Mouse (Mus musculus) midbrain, postnatal 0 days (tissue): ENCODE data around the gene Rgs10. TPM values are rescaled to one million over a fixed set of nuclear protein-coding genes. Genes with fewer than 3 reads are reported as not detected.

ENCODE experiments used
- ATAC-seq: fragments of 200-750 bp; cut with Nextera tagmentation; 2 replicates; pipeline ENCODE4 v1.8.0; 2017; ENCODE audit warnings: moderate number of reproducible peaks, mild to moderate bottlenecking, moderate TSS enrichment, moderate library complexity; ENCODE audit not compliant: low FRiP score
- DNase-seq: peaks from one replicate; pipeline ENCODE4 v3.0.0-alpha.2; 2015; ENCODE audit warnings: low spot score
- H3K27ac ChIP-seq: fragments of 300-500 bp; sonication (generic); 2 replicates; pipeline ENCODE4 v1.5.1; 2014; ENCODE audit warnings: low read depth, mild to moderate bottlenecking, low read length, mixed read lengths
- H3K27me3 ChIP-seq: fragments of 300-500 bp; sonication (generic); 2 replicates; pipeline ENCODE4 v1.6.1; 2014; ENCODE audit warnings: low read length, control low read depth, mixed read lengths; ENCODE audit not compliant: insufficient read depth
- H3K36me3 ChIP-seq: fragments of 300-500 bp; sonication (generic); 2 replicates; pipeline ENCODE4 v1.6.1; 2014; ENCODE audit warnings: low read length, control low read depth, mixed read lengths; ENCODE audit not compliant: insufficient read depth
- H3K4me1 ChIP-seq: fragments of 300-500 bp; sonication (generic); 2 replicates; pipeline ENCODE4 v1.6.1; 2014; ENCODE audit warnings: mild to moderate bottlenecking, control low read depth, antibody characterized with exemption, low read length, mixed read lengths; ENCODE audit not compliant: insufficient read depth
- H3K4me2 ChIP-seq: fragments of 300-500 bp; sonication (generic); 2 replicates; pipeline ENCODE4 v1.6.1; 2014; ENCODE audit warnings: low read depth, mild to moderate bottlenecking, low read length, mixed read lengths; ENCODE audit not compliant: poor library complexity, severe bottlenecking
- H3K4me3 ChIP-seq: fragments of 300-500 bp; sonication (generic); 2 replicates; pipeline ENCODE4 v1.5.1; 2014; ENCODE audit warnings: low read depth, mild to moderate bottlenecking, low read length, moderate library complexity
- H3K9ac ChIP-seq: fragments of 300-500 bp; sonication (generic); replicated peaks from 2 replicates; pipeline ENCODE4 v1.6.1; 2014; ENCODE audit warnings: mild to moderate bottlenecking, low read length, moderate library complexity, mixed read lengths; ENCODE audit not compliant: poor library complexity, severe bottlenecking
- H3K9me3 ChIP-seq: fragments of 300-500 bp; sonication (generic); 2 replicates; pipeline ENCODE4 v1.6.1; 2016; ENCODE audit warnings: low read length, control low read depth
- CTCF ChIP-seq: IDR thresholded peaks from 2 replicates; pipeline ENCODE4 v1.5.1; 2016; ENCODE audit warnings: antibody characterized with exemption, mild to moderate bottlenecking
- WGBS: fragments of 180-500 bp; shearing (Covaris S2); extraction: QIAGEN DNeasy Blood & Tissue Kit; methylation state at CpG from one replicate; pipeline ENCODE4 v1.1.7; 2014; 5-methylcytosine and 5-hydroxymethylcytosine counted together
- polyA plus RNA-seq: library from polyadenylated mRNA; unstranded; fragments of >200 nt; fragmentation: Nextera tagmentation; extraction: Ambion mirVana; gene quantifications from 2 replicates; pipeline ENCODE4 v1.2.1, GENCODE M21; 2015
- total RNA-seq: library from RNA; depleted of rRNA; stranded (reverse); fragments of >200 nt; gene quantifications from 2 replicates; pipeline ENCODE4 v1.2.3, GENCODE M21; 2014

The Rgs10 gene
- total and polyA plus RNA-seq, 2 experiments from 2014 or later, result 84.6 to 89.3 TPM

DNA sequence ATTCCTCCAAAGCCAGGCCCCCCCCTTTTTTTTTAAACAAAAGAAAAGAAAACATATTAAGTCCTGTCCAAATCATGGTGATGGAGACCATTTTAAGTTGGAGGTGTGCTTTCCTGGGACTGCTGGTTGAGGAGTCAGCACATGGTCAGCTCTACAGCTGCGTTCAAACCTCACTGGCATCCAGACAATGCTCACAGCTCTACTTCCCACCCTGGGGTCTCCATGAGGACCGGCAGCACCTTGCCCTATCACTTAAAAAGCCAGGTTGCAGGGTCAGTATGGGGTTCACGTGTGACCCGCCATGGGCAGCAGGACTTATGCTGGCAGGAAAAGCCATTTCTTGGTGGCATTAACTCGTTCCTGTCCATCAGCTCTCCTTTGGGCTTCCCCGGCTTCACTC lies 15.0 kb downstream of the Rgs10 start:
- no peak overlapping the region for H3K9ac ChIP-seq

DNA sequence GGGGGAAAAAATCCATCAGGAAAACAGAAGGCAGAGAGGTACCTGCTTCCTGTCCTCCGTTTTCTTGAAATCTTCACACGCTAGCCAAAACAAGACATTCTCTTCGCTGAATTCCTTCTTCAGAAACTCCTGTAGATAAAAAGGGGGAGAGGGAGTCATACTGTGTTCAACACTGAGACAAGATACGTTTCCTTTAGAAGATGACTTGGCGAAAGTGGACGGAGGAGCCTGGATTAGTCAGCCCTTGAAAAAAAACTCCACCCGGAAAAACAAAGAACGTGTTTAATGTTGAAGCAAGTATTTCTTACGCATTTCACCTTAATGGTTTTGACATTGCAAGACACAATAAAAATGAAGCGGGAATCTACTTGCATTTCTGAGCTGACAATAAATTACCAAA lies 15.4 kb downstream of the Rgs10 start:
- Histone ChIP-seq H3K36me3 (peaks cover 12% of the 10 kb centered on the region; the same call in 1 of the 2 replicates), H3K27me3 (no peaks in the 10 kb centered on the region), H3K4me1 (no peaks in the 10 kb centered on the region), H3K9ac (no peak overlapping the region), H3K4me2 (no peak overlapping the region), H3K9me3 (no peaks in the 10 kb centered on the region), H3K27ac (no peak overlapping the region), H3K4me3 (no peak overlapping the region)
- TF ChIP-seq CTCF, result no peak
- no peak for ATAC-seq
- no peak for DNase-seq
- 86% methylated on average over 10 of the region's 10 CpGs for WGBS

More for the DNA sequence above, 15.0 kb downstream of the Rgs10 start:
- Histone ChIP-seq H3K27me3 (no peaks in the 10 kb centered on the region), H3K36me3 (peaks cover 12% of the 10 kb centered on the region; the same call in 1 of the 2 replicates), H3K9me3 (no peaks in the 10 kb centered on the region), H3K4me3 (no peak overlapping the region), H3K4me2 (no peak overlapping the region), H3K27ac (no peak overlapping the region), H3K4me1 (no peaks in the 10 kb centered on the region)
- ATAC-seq (no peak), DNase-seq (no peak)
- WGBS, result 84% methylated on average over 6 of the region's 6 CpGs
- TF ChIP-seq CTCF, result no peak

DNA sequence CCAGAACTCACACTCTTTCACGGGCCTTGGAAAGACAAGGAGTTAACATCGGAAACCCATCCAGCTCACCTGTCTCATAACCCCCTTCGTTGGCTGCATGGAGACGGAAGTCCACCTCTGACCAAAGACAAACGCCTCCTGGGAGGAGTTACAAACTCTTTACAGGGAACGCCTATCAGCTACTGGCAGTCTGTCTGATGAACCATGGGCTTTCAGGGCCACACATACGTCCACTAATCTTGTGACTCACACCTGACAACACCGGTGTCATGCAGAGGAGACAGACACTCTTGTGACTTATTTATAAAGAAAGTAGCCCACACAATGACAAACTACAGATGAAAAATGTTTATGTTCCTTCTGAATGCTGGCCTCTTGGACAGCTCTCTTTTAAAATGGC lies 16.0 kb downstream of the Rgs10 start:
- no peak overlapping the region for H3K4me3 ChIP-seq
- no peaks in the 10 kb centered on the region for H3K27me3 ChIP-seq
- H3K9me3 ChIP-seq, result no peaks in the 10 kb centered on the region
- no peak overlapping the region for H3K4me2 ChIP-seq
- H3K4me1 ChIP-seq, result no peaks in the 10 kb centered on the region
- H3K36me3 ChIP-seq, result peaks cover 12% of the 10 kb centered on the region; the same call in 1 of the 2 replicates
- DNase-seq, result no peak
- no peak overlapping the region for H3K27ac ChIP-seq
- no peak for ATAC-seq
- TF ChIP-seq CTCF, result no peak
- 92% methylated on average over 8 of the region's 8 CpGs for WGBS
- H3K9ac ChIP-seq, result no peak overlapping the region

DNA sequence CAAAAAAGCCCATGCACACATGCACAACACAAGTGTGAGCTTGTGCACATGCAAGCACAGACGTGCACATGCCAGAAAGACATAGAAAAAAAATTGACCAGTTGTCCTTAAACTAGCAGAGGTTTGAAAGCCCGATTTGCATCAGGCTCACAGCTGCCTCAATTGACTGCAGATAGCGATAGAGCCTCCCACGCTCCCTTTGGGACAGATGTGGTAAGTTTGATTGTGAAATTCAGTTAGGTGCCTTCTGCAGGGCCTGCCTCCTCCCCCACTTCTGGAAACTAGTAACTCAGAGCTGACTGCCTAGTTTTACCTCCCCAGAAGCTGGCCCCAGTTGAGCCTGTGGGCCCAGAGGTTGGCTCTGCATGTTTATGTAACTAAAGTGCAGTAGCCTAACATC lies 19.9 kb downstream of the Rgs10 start:
- H3K36me3 ChIP-seq, result peaks cover 12% of the 10 kb centered on the region; the same call in 1 of the 2 replicates
- WGBS, result 85% methylated on average over 4 of the region's 4 CpGs
- TF ChIP-seq CTCF, result no peak
- H3K4me3 ChIP-seq, result no peak overlapping the region
- H3K4me1 ChIP-seq, result no peaks in the 10 kb centered on the region
- H3K9me3 ChIP-seq, result no peaks in the 10 kb centered on the region
- ATAC-seq, result no peak
- DNase-seq, result no peak
- H3K4me2 ChIP-seq, result no peak overlapping the region
- H3K27ac ChIP-seq, result no peak overlapping the region
- H3K27me3 ChIP-seq, result no peaks in the 10 kb centered on the region
- no peak overlapping the region for H3K9ac ChIP-seq

DNA sequence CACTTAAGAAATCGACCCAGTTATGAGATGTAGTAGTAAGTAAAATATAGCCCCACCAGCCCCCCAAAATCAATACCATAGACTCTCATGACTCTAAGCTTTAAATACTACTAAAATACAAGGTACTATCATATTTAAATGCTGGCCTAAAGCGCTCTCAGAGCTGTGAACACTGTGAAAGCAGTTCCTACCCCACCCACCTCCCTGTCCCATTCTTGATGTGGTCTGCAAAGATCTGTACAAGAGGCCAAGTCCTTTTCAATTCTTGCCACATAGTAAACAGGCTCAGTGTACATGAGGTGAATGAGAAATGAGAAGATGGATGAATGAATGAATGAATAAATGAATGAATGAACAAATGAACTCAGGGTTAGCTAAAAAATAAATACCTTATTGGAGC lies 21.5 kb downstream of the Rgs10 start:
- peaks cover 11% of the 10 kb centered on the region; the same call in 1 of the 2 replicates for H3K36me3 ChIP-seq
- ATAC-seq (no peak), DNase-seq (no peak)
- H3K27ac ChIP-seq, result no peak overlapping the region
- TF ChIP-seq CTCF, result no peak
- H3K9me3 ChIP-seq, result no peaks in the 10 kb centered on the region
- 72% methylated on average over 2 of the region's 2 CpGs for WGBS
- H3K9ac ChIP-seq, result no peak overlapping the region
- no peaks in the 10 kb centered on the region for H3K27me3 ChIP-seq
- H3K4me1 ChIP-seq, result no peaks in the 10 kb centered on the region
- no peak overlapping the region for H3K4me3 ChIP-seq
- no peak overlapping the region for H3K4me2 ChIP-seq

DNA sequence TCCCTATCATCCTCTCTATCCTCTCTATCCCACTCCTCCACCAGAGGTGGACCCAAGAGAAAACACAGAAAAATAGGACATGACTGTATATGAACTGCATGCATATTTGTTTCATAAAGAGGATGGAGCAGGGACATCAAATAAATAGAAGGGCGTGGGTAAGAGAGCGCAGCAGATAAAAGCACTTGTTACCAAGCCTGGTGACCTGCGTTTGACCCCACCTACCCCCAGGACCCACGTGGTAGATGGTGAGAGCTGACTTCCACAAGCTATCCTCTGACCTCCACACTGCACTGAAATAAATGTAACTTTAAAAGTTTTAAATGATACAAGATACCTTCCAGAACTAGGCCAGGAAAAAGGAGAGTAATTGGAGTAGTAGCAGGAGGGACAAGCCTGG lies 24.8 kb downstream of the Rgs10 start:
- 77% methylated on average over 4 of the region's 4 CpGs for WGBS
- H3K4me3 ChIP-seq, result no peak overlapping the region
- no peaks in the 10 kb centered on the region for H3K4me1 ChIP-seq
- ATAC-seq, result no peak
- TF ChIP-seq CTCF, result no peak
- no peak for DNase-seq
- H3K36me3 ChIP-seq, result no peaks in the 10 kb centered on the region
- H3K9me3 ChIP-seq, result no peaks in the 10 kb centered on the region
- no peak overlapping the region for H3K27ac ChIP-seq
- no peak overlapping the region for H3K4me2 ChIP-seq
- H3K9ac ChIP-seq, result no peak overlapping the region
- H3K27me3 ChIP-seq, result no peaks in the 10 kb centered on the region

DNA sequence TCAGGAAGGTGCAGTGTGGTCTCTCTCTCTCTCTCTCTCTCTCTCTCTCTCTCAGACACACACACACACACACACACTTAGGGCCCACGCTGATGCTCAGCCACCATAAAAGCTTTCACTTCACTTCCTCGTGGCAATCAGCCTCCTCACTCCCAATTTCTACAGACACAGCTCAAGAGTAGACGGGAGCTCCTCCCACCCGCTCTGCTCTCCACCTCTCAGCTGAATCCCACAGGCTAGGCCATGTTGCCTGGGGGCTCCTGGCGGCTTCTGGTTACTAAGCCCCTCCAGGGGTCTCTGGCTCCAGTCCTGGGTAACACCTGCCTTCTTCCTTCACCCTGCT lies 25.6 kb downstream of the Rgs10 start:
- no peak for ATAC-seq
- DNase-seq, result no peak
- Histone ChIP-seq H3K9me3 (no peaks in the 10 kb centered on the region), H3K27ac (no peak overlapping the region), H3K27me3 (no peaks in the 10 kb centered on the region), H3K9ac (no peak overlapping the region), H3K4me1 (no peaks in the 10 kb centered on the region), H3K36me3 (no peaks in the 10 kb centered on the region), H3K4me2 (no peak overlapping the region), H3K4me3 (no peak overlapping the region)
- 31% methylated on average over 5 of the region's 5 CpGs for WGBS
- no peak for TF ChIP-seq CTCF
